Mouse (Mus musculus) layer of hippocampus, postnatal 10 days (tissue): Measurements from ENCODE around the gene Btbd9. TPM values are rescaled to one million over a fixed set of nuclear protein-coding genes. Genes with fewer than 3 reads are reported as not detected.
A peak's percentile ranks its signal among the peaks of the same experiment; 100 is the strongest.
"Not testable (repeated sequence)": the region's sequence is repeated elsewhere in the genome, so short reads cannot be mapped to it uniquely, and the experiment has no call there.

Source experiments
- DNase-seq, 2 experiments: peaks; one replicate each; pipeline ENCODE4 v3.0.0; 2021; ENCODE audit warnings: low spot score in 2 of 2
- total RNA-seq, 2 experiments: library from RNA; stranded (reverse); gene quantifications; 2 replicates each; pipeline ENCODE4 v1.2.3; 2021

Btbd9 gene
- total RNA-seq, 2 experiments from 2014 or later = 104 to 109 TPM

GRCm38 (mm10) chr17:30559536-30559935 lies 16.8 kb downstream of the Btbd9 start:
- peak; percentile 57 to 69 for DNase-seq

DNA sequence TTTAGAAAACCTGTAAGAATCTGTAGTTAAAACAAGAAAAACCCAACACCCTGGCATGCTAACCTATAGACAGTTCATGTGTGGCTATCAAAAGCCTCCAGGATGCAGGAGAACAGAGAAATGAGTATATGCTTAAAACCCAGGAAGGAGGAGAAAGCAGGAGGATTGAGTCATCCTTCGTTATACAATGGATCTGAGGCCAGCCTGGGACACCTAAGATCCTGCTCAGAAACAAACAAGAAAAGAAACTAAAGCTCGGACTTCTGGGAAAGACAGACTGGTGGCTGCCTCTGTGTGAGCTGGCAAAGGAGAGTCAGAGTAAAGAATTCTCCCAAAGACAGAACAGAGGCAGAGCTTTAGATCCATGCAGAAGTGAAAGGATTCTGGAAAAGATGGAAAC lies 17.7 kb downstream of the Btbd9 start:
- DNase-seq = no peak

- DNase-seq = no peak
Measured at GRCm38 (mm10) chr17:30556512-30556911, 19.8 kb downstream of the Btbd9 start.

DNA sequence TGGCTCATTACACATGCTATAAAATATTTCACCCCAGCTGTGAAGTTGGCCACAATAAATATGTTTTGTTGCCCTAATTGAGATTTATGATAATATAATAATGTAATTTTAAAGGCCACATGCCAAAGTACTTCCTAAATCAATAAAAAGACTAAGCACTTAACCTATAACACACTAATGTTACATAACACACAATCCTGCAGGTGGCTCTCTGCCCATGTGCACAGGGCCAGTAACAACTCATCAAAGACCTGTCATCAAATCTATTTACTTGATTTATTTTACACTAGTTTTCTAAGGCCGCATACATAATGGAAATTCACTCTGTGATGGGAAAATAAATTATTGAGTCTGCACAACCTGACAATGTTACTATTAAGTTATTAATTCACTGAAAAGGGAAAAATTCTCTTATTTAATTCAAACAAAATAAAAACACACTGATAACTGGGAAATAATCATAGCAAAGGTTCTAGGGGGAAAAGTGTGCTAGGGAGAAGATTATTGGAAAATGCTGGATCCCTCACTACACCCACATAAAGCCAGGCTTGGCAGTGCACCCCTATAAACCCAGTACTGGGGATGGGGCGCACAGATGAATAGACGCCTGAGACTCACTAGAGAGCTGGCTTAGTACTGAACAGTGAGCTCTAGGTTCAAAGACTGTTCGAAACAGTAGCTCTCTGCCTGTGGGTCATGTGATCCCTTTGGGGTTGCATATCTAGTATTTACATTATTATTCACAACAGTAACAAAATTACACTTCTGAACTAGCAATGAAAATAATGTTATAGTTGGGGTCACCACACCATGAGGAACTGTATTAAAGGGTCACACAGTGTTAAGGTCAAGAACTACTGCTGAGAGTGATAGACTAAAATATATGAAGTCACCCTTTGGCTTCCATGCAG lies 23.0 kb downstream of the Btbd9 start:
- no peak for DNase-seq

DNA sequence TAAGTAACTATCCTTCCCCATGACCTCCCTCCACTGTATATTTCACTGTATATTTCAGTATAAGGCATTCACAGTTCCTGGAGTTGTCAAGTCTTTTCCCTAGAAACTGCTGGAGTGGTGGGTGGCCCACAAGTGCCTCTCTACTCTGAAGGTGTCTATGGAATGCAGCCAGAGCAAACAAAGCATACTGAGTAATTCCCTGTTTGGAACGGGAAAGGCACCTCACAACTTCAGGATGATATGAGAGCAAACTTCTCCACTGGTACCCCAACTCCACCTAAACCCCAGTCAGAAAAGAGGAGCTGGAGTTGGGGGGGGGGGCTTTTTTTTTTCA lies 25.5 kb downstream of the Btbd9 start:
- DNase-seq = no peak

- no peak for DNase-seq
Measured at GRCm38 (mm10) chr17:30549899-30550773, 26.2 kb downstream of the Btbd9 start.

GRCm38 (mm10) chr17:30539098-30539497 lies 37.2 kb downstream of the Btbd9 start:
- DNase-seq = peak; percentile 57 to 68

- no peak for DNase-seq
Measured at GRCm38 (mm10) chr17:30536651-30537050, 39.6 kb downstream of the Btbd9 start.

- DNase-seq = no peak
Measured at GRCm38 (mm10) chr17:30533098-30533497, 43.2 kb downstream of the Btbd9 start.

GRCm38 (mm10) chr17:30530542-30530940 lies 45.7 kb downstream of the Btbd9 start:
- no peak for DNase-seq

DNA sequence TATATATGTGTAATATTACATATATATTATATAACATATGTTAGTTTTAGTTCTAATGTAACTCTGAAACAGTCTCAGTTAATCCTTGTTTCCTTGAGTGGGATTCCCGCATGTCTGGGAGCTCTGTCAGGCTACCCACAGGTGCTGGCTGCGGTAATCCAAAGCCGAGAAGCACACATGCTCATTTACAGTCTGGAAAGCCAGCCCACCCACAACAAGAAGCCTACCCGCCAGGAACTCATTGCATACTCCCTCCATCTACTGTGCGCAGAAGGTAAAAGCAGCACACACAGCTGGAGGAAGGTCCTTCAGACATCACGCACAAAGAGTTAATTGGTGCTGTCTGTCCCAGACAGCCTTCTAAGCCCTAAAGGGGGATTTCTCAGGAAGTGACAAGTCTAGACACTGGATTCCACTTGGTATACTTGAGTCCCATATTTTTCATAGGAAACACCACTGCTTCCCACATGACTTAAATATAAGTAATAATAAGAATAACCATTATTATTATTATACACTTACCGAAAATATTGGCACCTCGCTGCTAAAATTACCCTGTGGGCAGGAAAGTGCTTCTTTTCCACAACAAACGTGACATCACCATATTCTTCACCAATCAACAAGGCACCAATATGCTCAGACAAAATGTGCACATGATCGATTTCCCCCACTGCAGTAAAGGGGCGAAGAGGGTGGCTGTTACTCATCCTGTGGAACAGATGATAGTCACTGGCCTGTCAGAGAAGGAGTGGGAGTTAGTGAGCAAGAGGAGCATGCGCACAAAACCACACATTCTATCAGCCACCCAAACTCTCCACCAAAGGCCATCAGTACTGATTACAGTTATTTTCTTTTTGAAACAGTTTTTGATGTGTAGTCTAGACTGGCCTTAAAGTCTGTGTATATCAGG lies 46.4 kb downstream of the Btbd9 start:
- DNase-seq = no peak

- DNase-seq = no peak
Measured at GRCm38 (mm10) chr17:30525405-30526295, 50.6 kb downstream of the Btbd9 start.

- no peak for DNase-seq
Measured at GRCm38 (mm10) chr17:30524451-30524850, 51.8 kb downstream of the Btbd9 start.

DNA sequence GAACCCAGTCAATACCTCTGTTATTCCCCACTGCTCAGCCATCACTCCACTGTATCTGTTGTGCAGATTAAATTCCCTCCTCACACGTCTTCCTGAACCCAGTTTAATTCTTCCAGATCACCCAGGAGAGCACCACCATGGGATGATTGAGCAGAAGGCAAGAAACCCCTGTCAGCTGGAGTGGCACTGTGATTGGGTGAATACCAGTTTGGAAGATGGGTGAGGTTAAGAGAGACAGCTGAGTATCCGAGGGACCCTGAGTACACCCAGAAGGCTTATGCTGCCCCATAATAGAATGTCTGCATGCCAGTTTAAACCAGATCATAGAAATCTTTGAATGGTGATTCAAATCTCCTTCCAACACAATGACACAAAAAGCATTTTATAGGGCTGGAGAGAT lies 52.5 kb downstream of the Btbd9 start:
- no peak for DNase-seq

GRCm38 (mm10) chr17:30522406-30523078 lies 53.7 kb downstream of the Btbd9 start:
- no peak for DNase-seq

GRCm38 (mm10) chr17:30519172-30519512 lies 57.1 kb downstream of the Btbd9 start:
- DNase-seq = not testable (repeated sequence)

- DNase-seq = no peak
Measured at GRCm38 (mm10) chr17:30518431-30519171, 57.7 kb downstream of the Btbd9 start.

DNA sequence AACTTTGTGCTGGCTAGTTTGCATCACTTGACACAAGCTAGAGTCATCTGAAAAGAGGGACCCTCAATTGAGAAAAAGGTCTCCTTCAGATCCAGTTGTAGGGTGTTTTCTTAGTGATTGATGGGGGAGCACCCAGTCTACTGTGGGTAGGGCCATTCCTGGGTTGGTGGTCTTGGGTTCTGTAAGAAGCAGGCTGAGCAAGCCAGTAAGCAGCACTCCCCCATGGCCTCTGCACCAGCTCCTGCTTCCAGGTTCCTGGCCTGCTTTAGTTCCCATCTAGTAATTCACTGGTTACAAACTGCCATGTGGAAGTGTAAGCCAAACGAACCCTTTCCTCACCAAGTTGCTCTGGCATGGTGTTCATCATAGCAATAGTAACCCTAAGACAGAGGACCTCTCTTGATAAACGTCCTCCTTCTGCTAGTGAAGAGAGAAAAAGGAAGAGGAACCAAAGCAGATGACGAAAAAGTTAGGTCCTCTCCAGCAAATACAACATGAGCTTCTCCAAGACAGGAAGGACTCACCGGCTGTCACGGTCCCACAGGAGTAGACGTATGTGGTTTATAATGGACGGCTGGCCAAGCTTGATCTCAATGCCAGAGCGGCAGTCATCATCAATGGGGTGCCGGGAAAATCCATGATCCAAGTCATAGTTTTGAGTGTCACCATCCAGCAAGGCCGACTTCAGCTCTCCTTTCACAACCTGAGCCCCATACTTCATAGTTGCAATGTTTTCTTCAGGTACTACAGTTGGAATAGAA lies 59.5 kb downstream of the Btbd9 start:
- DNase-seq = no peak
